Mouse (Mus musculus) liver, adult 2 months (tissue): ENCODE data around the gene Scnn1a. TPM values are rescaled to one million over a fixed set of nuclear protein-coding genes. Genes with fewer than 3 reads are reported as not detected.

ENCODE experiments used
- DNase-seq: peaks from one replicate; pipeline ENCODE4 v3.0.0-alpha.2; 2011; ENCODE audit warnings: low read depth, low spot score; ENCODE audit errors: extremely low read depth
- H3K27ac ChIP-seq: fragments of 200-500 bp; replicated peaks from 2 replicates; pipeline ENCODE4 v1.5.1; 2012; ENCODE audit warnings: low read depth, mild to moderate bottlenecking, control low read depth, inconsistent platforms, low read length; ENCODE audit not compliant: insufficient read depth
- H3K27me3 ChIP-seq: fragments of 200-500 bp; 2 replicates; pipeline ENCODE4 v1.6.1; 2012; ENCODE audit warnings: mild to moderate bottlenecking, moderate library complexity, low read length, inconsistent platforms; ENCODE audit not compliant: control insufficient read depth, insufficient read depth
- H3K36me3 ChIP-seq: fragments of 200-500 bp; 2 replicates; pipeline ENCODE4 v1.6.1; 2012; ENCODE audit warnings: low read length, inconsistent platforms; ENCODE audit not compliant: control insufficient read depth, insufficient read depth
- H3K4me1 ChIP-seq: fragments of 200-500 bp; 2 replicates; pipeline ENCODE4 v1.6.1; 2011; ENCODE audit warnings: low read length; ENCODE audit not compliant: control insufficient read depth, insufficient read depth
- H3K4me3 ChIP-seq: fragments of 200-500 bp; 2 replicates; pipeline ENCODE4 v1.5.1; 2011; ENCODE audit warnings: low read depth, mild to moderate bottlenecking, control low read depth, low read length, moderate library complexity; ENCODE audit not compliant: insufficient read depth
- H3K79me2 ChIP-seq: fragments of 200-500 bp; 2 replicates; pipeline ENCODE4 v1.6.1; 2012; ENCODE audit warnings: inconsistent platforms, mild to moderate bottlenecking, low read length, moderate library complexity; ENCODE audit not compliant: control insufficient read depth, insufficient read depth
- H3K9ac ChIP-seq: fragments of 200-500 bp; 2 replicates; pipeline ENCODE4 v1.6.1; 2012; ENCODE audit warnings: low read depth, mild to moderate bottlenecking, control low read depth, inconsistent platforms, low read length
- CTCF ChIP-seq: fragments of 200-500 bp; IDR thresholded peaks from 2 replicates; pipeline ENCODE4 v1.5.1; 2011; ENCODE audit warnings: low read depth, low read length, control low read depth
- POLR2A ChIP-seq: fragments of 200-500 bp; IDR thresholded peaks from 2 replicates; pipeline ENCODE4 v1.6.1; 2011; ENCODE audit warnings: low read length, control low read depth; ENCODE audit not compliant: insufficient read depth; ENCODE audit errors: extremely low read depth
- WGBS: fragments of 180-500 bp; shearing (Covaris S2); methylation state at CpG from one replicate; pipeline ENCODE4 v1.1.7; 2018; 5-methylcytosine and 5-hydroxymethylcytosine counted together
- polyA plus RNA-seq: library from polyadenylated mRNA; depleted of rRNA; stranded (reverse); fragments of >200 nt; gene quantifications from 2 replicates; pipeline ENCODE4 v1.2.3, GENCODE M21; 2012
- total RNA-seq: library from RNA; depleted of rRNA; stranded (reverse); fragments of >200 nt; gene quantifications from 2 replicates; pipeline ENCODE4 v1.2.3, GENCODE M21; 2014

Gene Scnn1a
- total and polyA plus RNA-seq, 2 experiments, result 3.0 to 24.8 TPM

DNA sequence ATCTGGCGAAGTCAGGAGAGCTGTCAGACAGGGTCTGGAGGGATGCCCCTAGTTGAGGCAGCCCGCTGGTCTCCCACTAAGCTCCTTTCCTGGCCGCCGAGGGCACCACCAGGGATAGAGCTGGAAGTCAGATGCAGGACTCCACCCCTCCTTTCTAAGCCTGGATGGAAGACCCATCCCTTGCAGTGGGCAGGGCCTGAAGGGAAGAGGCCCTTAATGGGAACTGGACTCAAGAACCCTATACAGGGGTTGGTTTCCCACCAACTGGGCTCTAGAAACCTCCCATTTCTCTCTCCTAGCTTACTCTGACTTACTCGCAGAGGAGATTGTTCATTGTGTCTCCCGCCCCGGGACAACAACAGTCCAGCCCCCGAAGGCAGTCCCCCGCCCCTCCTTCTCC, 59.3 kb downstream of the Scnn1a start:
- no peak for DNase-seq
- 23% methylated on average over 8 of the region's 9 CpGs for WGBS
- Histone ChIP-seq H3K27me3 (no peaks in the 10 kb centered on the region), H3K36me3 (peaks cover 3% of the 10 kb centered on the region; the same call in 1 of the 2 replicates), H3K27ac (peak overlapping the region; percentile 95), H3K79me2 (no peaks in the 10 kb centered on the region), H3K4me1 (peaks cover 17% of the 10 kb centered on the region), H3K4me3 (peak overlapping the region; percentile 83), H3K9ac (peak overlapping the region; percentile 85)
- TF ChIP-seq CTCF (no peak), POLR2A (no peak)

DNA sequence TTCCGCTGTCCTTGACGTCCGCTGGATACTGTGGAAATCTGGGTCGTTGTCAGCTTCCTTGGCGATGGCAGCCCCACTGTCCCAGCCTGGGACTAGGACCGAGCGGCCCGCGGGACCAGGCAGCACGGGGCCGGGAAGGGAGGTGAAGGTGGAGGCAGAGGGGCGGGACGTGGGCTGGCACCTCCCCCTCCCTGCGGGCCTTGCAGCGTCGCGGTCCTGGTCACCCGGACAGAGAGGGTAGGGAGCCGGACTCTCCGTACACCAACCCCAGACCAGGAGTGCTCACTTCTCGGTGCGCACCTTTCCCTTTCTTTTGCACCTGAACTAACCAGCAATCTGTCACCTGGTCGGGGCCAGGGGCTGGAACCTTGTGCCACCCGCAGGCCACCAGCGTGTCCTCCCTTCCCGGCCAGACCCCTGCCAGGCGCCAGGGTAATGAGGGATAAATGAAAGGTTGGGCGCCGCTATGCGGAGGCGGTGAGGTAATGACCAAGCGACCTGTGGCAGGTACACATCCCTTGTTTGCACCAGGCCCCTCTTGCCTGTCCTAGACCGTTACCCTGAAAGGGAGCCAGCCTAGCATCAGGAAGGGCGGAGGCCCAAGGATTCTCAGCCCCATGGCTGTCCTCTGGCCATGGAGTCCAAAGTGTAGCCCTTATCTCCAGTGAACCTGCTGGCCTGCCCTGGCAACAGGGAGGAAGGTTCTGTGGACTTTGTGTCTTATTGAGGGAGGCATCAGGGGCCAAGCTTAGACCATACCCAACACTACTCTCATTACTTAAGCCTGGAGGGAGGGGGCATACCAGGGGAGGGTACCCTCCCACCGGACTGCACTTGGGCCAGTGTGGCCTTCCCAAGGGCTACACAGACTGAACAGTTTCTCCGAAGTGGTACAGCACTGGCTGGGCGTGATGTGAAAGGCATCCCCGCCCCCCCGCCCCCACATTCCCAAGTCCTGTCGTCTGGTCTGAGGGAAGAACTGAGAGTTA, 60.2 kb downstream of the Scnn1a start, which contains the start of gene Plekhg6:
Gene Plekhg6, minus strand, starts transcription at position 422 of the 989 bp plus-strand sequence.
- Histone ChIP-seq H3K27ac (peak within 1 kb of the TSS; percentile 95), H3K4me1 (peaks cover 17% of the 10 kb centered on the region), H3K36me3 (peaks cover 3% of the 10 kb centered on the region; the same call in 1 of the 2 replicates), H3K27me3 (no peaks in the 10 kb centered on the region), H3K79me2 (no peaks in the 10 kb centered on the region), H3K4me3 (peak within 1 kb of the TSS; percentile 83), H3K9ac (peak within 1 kb of the TSS; percentile 85)
- TF ChIP-seq POLR2A (peak; percentile 81), CTCF (no peak)
- DNase-seq, result peak; percentile 90
- 7% methylated on average over 40 of the region's 40 CpGs for WGBS

DNA sequence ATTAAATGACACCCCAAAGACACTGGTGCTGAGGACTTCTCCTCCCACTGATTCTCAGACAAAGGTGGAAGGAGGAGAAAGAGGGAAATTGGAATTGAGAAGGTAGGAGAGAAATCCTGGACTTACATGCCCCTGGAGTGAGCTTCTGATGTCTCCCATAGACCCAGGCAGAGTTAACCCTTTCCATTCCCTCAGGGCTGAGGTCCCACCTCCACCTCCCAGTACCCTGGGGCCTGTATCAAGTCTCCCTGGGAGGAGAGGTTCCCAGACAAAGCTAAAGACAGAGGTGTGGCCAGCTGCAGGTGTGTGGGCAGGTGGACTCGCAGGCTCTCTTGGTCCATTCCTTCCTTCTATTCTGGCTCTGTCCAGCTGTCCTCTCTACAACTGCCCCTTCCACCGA, 61.6 kb downstream of the Scnn1a start:
- H3K4me3 ChIP-seq, result no peak overlapping the region
- no peak overlapping the region for H3K27ac ChIP-seq
- peaks cover 17% of the 10 kb centered on the region for H3K4me1 ChIP-seq
- no peaks in the 10 kb centered on the region for H3K27me3 ChIP-seq
- 87% methylated on average over 2 of the region's 2 CpGs for WGBS
- H3K9ac ChIP-seq, result no peak overlapping the region
- H3K36me3 ChIP-seq, result peaks cover under 1% of the 10 kb centered on the region; the same call in 1 of the 2 replicates
- TF ChIP-seq POLR2A (no peak), CTCF (no peak)
- H3K79me2 ChIP-seq, result no peaks in the 10 kb centered on the region
- no peak for DNase-seq

DNA sequence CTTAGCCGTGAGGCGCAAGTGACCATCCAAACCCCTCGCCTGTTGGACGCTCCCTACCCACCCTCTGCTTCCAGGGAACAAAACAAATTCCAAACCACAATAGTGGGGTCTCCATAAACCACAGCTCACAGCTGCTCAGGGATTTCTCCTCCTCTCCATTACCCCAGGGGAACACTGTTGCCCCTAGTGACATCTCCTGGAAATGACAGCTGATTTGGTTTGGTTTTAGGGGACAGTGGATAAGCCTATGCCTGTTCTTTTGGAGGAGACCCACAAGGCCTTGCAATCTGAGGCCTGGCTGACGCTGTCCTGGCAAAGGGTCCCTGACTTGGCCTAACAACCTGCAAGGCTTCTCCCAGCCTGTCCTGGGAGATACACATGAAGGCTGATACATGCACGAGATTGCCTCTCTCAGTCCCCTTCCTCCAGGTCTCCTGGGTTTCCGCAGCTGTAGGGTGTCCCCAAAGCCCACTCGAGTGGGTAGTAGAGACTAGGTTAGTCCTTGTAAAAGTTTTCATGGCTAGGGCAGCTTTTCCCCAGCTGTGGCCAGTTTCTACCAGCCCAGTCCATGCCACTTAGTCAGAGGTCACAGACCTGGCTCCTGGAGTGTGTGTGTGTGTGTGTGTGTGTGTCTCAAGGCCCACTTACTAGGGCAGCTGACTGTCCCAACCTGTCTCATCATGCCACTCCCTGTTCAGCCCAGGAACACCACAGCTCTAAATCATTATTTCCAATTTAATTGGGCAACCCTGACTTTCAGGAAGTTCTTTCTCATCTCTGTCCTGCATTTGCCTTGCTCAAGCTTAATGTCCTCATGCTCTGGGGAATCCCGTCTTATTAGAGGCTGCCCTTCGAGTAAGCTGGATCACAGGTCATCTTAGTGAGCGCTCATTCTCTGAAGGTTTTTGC, 64.9 kb downstream of the Scnn1a start:
- Histone ChIP-seq H3K9ac (no peak overlapping the region), H3K4me1 (peaks cover 3% of the 10 kb centered on the region; the same call in 1 of the 2 replicates), H3K27ac (no peak overlapping the region), H3K4me3 (no peak overlapping the region), H3K36me3 (no peaks in the 10 kb centered on the region), H3K27me3 (no peaks in the 10 kb centered on the region), H3K79me2 (no peaks in the 10 kb centered on the region)
- TF ChIP-seq CTCF (peak; percentile 53), POLR2A (no peak)
- no peak for DNase-seq
- WGBS, result 82% methylated on average over 11 of the region's 11 CpGs

DNA sequence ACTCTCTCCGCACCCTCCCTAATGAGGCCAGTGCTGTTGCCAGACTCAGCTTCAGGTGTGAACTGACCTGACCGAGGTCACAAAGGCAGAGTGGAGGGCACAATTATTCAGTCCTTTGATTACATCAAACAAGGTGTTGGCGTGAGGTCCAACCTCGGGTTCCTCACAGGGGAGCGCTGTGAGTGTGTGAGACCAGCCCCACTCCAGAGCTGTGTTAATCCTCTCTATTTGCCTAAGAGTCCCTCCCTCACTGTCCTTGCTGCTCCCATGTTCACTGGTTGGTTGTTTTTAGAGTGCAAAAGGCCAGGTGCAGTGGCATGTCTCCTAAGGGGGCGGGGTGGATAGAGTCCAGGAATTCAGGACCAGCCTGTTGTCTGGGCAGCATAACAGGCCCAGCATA, 65.6 kb downstream of the Scnn1a start:
- H3K9ac ChIP-seq, result no peak overlapping the region
- 56% methylated on average over 6 of the region's 6 CpGs for WGBS
- H3K27ac ChIP-seq, result no peak overlapping the region
- H3K36me3 ChIP-seq, result no peaks in the 10 kb centered on the region
- H3K27me3 ChIP-seq, result no peaks in the 10 kb centered on the region
- H3K79me2 ChIP-seq, result no peaks in the 10 kb centered on the region
- no peak for DNase-seq
- H3K4me1 ChIP-seq, result peaks cover 3% of the 10 kb centered on the region; the same call in 1 of the 2 replicates
- no peak for TF ChIP-seq POLR2A
- TF ChIP-seq CTCF, result no peak
- H3K4me3 ChIP-seq, result no peak overlapping the region
